Mouse (Mus musculus) myocyte (in vitro differentiated cells): ENCODE data around the gene Commd1.
A peak's percentile ranks its signal among the peaks of the same experiment; 100 is the strongest.

Experiments
- CEBPB ChIP-seq: IDR thresholded peaks from 2 replicates; pipeline ENCODE4 v1.6.1; 2011; ENCODE audit warnings: mild to moderate bottlenecking, moderate library complexity; ENCODE audit not compliant: poor library complexity, insufficient read depth, severe bottlenecking
- E2F4 ChIP-seq: IDR thresholded peaks from one replicate; pipeline ENCODE4 v1.6.1; 2011; ENCODE audit warnings: mild to moderate bottlenecking, control low read depth, moderate library complexity; ENCODE audit not compliant: insufficient read depth
- MAX ChIP-seq: IDR thresholded peaks from one replicate; pipeline ENCODE4 v1.6.1; 2011; ENCODE audit warnings: low read depth, mild to moderate bottlenecking, control low read depth
- MYOD1 ChIP-seq, 3 experiments: IDR thresholded peaks; one replicate each; pipeline ENCODE4 v1.6.1; 2011; ENCODE audit warnings: control low read depth in 2 of 3, low read depth in 2 of 3, mild to moderate bottlenecking in 2 of 3, moderate library complexity in 1 of 3; ENCODE audit not compliant: insufficient read length in 2 of 3, control insufficient read depth in 1 of 3
- MYOG ChIP-seq, 3 experiments: IDR thresholded peaks; one replicate each; pipeline ENCODE4 v1.6.1; 2011; ENCODE audit warnings: control low read depth in 2 of 3, low read depth in 2 of 3, mild to moderate bottlenecking in 2 of 3; ENCODE audit not compliant: insufficient read length in 2 of 3, control insufficient read depth in 1 of 3, insufficient read depth in 1 of 3
- POLR2A ChIP-seq: IDR thresholded peaks from one replicate; pipeline ENCODE4 v1.6.1; 2011; ENCODE audit warnings: low read depth, mild to moderate bottlenecking, control low read depth, moderate library complexity; ENCODE audit not compliant: insufficient read length
- POLR2AphosphoS2 ChIP-seq: IDR thresholded peaks from one replicate; pipeline ENCODE4 v1.6.1; 2011; ENCODE audit warnings: low read depth, control low read depth; ENCODE audit not compliant: insufficient read length
- TCF12 ChIP-seq: IDR thresholded peaks from one replicate; pipeline ENCODE4 v1.6.1; 2011; ENCODE audit warnings: mild to moderate bottlenecking, control low read depth; ENCODE audit not compliant: poor library complexity, insufficient read depth, severe bottlenecking
- TCF3 ChIP-seq: IDR thresholded peaks from one replicate; pipeline ENCODE4 v1.6.1; 2011; ENCODE audit warnings: low read depth, control low read depth; ENCODE audit not compliant: insufficient read length
- USF1 ChIP-seq: IDR thresholded peaks from one replicate; pipeline ENCODE4 v1.6.1; 2011; ENCODE audit warnings: low read depth, mild to moderate bottlenecking, control low read depth, moderate library complexity

- TF ChIP-seq POLR2AphosphoS2 = no peak
- TF ChIP-seq MAX = no peak
- no peak for TF ChIP-seq E2F4
- no peak for TF ChIP-seq USF1
- TF ChIP-seq POLR2A = no peak
- peak in 2 of 3 experiments; percentile 23 to 43 for TF ChIP-seq MYOD1 (IDR thresholded peaks at IDR 0.05; ENCODE audit: control insufficient read depth in 1 of 3, insufficient read length in 2 of 3, low read depth in 2 of 3)
- peak in 1 of 3 experiments; percentile 63 for TF ChIP-seq MYOG (IDR thresholded peaks at IDR 0.05; ENCODE audit: control insufficient read depth in 1 of 3, insufficient read depth in 1 of 3, insufficient read length in 2 of 3, low read depth in 2 of 3)
- peak; percentile 14 for TF ChIP-seq TCF12
- no peak for TF ChIP-seq TCF3
- TF ChIP-seq CEBPB = 0 out of 2 replicates have a peak, but pooled peaks have one; percentile 18
Observed at GRCm38 (mm10) chr11:22891242-22891641, 90.9 kb downstream of the Commd1 start.
